Mouse (Mus musculus) brain, embryonic 14.5 days (tissue): ENCODE measurements around the gene Mtnr1a. TPM values are rescaled to one million over a fixed set of nuclear protein-coding genes. Genes with fewer than 3 reads are reported as not detected.
"Not testable (repeated sequence)": the region's sequence is repeated elsewhere in the genome, so short reads cannot be mapped to it uniquely, and the experiment has no call there.

ENCODE experiments used
- DNase-seq: peaks from one replicate; pipeline ENCODE4 v3.0.0-alpha.2; 2011; ENCODE audit warnings: low read depth
- CTCF ChIP-seq: fragments of 200-500 bp; IDR thresholded peaks from 2 replicates; pipeline ENCODE4 v1.5.1; 2012; ENCODE audit warnings: inconsistent platforms, mild to moderate bottlenecking, moderate library complexity, borderline replicate concordance; ENCODE audit not compliant: insufficient read depth, insufficient read length; ENCODE audit errors: extremely low read depth
- POLR2A ChIP-seq: fragments of 200-500 bp; IDR thresholded peaks from 2 replicates; pipeline ENCODE4 v1.6.1; 2012; ENCODE audit warnings: mild to moderate bottlenecking, inconsistent platforms, borderline replicate concordance; ENCODE audit not compliant: poor library complexity, insufficient read depth, insufficient read length, severe bottlenecking; ENCODE audit errors: extremely low read depth
- polyA plus RNA-seq: library from polyadenylated mRNA; depleted of rRNA; stranded (reverse); fragments of >200 nt; gene quantifications from 2 replicates; pipeline ENCODE4 v1.2.3, GENCODE M21; 2012

Gene Mtnr1a
- polyA plus RNA-seq, 1 experiment: 0.41 TPM

GRCm38 (mm10) chr8:45060083-45060482 is 8.9 kb upstream of the Mtnr1a start:
- TF ChIP-seq POLR2A (no peak), CTCF (no peak)
- no peak for DNase-seq

GRCm38 (mm10) chr8:45062311-45062710 is 6.6 kb upstream of the Mtnr1a start:
- DNase-seq: no peak
- TF ChIP-seq CTCF (no peak), POLR2A (no peak)

- no peak for DNase-seq
- TF ChIP-seq POLR2A: no peak
- TF ChIP-seq CTCF: no peak
Observed at GRCm38 (mm10) chr8:45062982-45063924, 5.7 kb upstream of the Mtnr1a start.

- peak; percentile 30 for DNase-seq
- TF ChIP-seq CTCF (no peak), POLR2A (no peak)
Observed at GRCm38 (mm10) chr8:45064197-45064869, 4.6 kb upstream of the Mtnr1a start.

- DNase-seq: not testable (repeated sequence)
Observed at GRCm38 (mm10) chr8:45065391-45065790, 3.5 kb upstream of the Mtnr1a start.

- no peak for DNase-seq
- no peak for TF ChIP-seq CTCF
- TF ChIP-seq POLR2A: no peak
Observed at GRCm38 (mm10) chr8:45070949-45071348, 2.0 kb downstream of the Mtnr1a start.

- TF ChIP-seq POLR2A: no peak
- TF ChIP-seq CTCF: no peak
- no peak for DNase-seq
Observed at GRCm38 (mm10) chr8:45080850-45081249, 11.9 kb downstream of the Mtnr1a start.

GRCm38 (mm10) chr8:45093599-45093998 is 24.7 kb downstream of the Mtnr1a start:
- no peak for DNase-seq
- TF ChIP-seq POLR2A: no peak
- no peak for TF ChIP-seq CTCF

- DNase-seq: peak; percentile 57
- no peak for TF ChIP-seq POLR2A
- no peak for TF ChIP-seq CTCF
Observed at GRCm38 (mm10) chr8:45109371-45110063, 40.6 kb downstream of the Mtnr1a start.

GRCm38 (mm10) chr8:45110064-45110812 is 41.3 kb downstream of the Mtnr1a start:
- DNase-seq: peak; percentile 48
- TF ChIP-seq POLR2A (no peak), CTCF (no peak)

- TF ChIP-seq POLR2A: no peak
- no peak for TF ChIP-seq CTCF
- no peak for DNase-seq
Observed at GRCm38 (mm10) chr8:45110813-45111104, 41.8 kb downstream of the Mtnr1a start.

- no peak for DNase-seq
- no peak for TF ChIP-seq POLR2A
- no peak for TF ChIP-seq CTCF
Observed at GRCm38 (mm10) chr8:45111820-45112219, 42.9 kb downstream of the Mtnr1a start.
